Mouse (Mus musculus) ES-E14 (cell line): ENCODE measurements at regions not wholly inside any gene's neighbourhood (a gene's known extent, or its start where the extent isn't known, plus 50 kb on each side); places are given as distances from the start of the nearest gene placed in this dataset.

Experiments
- HCFC1 ChIP-seq: IDR thresholded peaks from 2 replicates; pipeline ENCODE4 v1.6.1; 2012; ENCODE audit warnings: low read length, inconsistent platforms, borderline replicate concordance; ENCODE audit not compliant: insufficient read depth
- MAFK ChIP-seq: IDR thresholded peaks from 2 replicates; pipeline ENCODE4 v1.6.1; 2014; ENCODE audit warnings: mild to moderate bottlenecking, low read depth, low read length, inconsistent platforms; ENCODE audit not compliant: insufficient read depth
- ZC3H11A ChIP-seq: IDR thresholded peaks from 2 replicates; pipeline ENCODE4 v1.6.1; 2012; ENCODE audit warnings: low read depth, mild to moderate bottlenecking, inconsistent platforms, low read length, borderline replicate concordance
- ZNF384 ChIP-seq: IDR thresholded peaks from 2 replicates; pipeline ENCODE4 v1.6.1; 2012; ENCODE audit warnings: low read depth, low read length, inconsistent platforms

- TF ChIP-seq ZC3H11A (no peak), MAFK (no peak), ZNF384 (no peak), HCFC1 (no peak)
These were observed 133.4 kb upstream of the Igsf10 start for GRCm38 (mm10) chr3:59477441-59478061.
